Mouse (Mus musculus) kidney, adult 8-10 months (tissue): ENCODE results near the gene Sstr2.
A peak's percentile ranks its signal among the peaks of the same experiment; 100 is the strongest.
"Not testable (repeated sequence)": the region's sequence is repeated elsewhere in the genome, so short reads cannot be mapped to it uniquely, and the experiment has no call there.

Experiments used
- DNase-seq, 2 experiments: peaks; one replicate each; pipeline ENCODE4 v3.0.0; 2022

Gene Sstr2

GRCm38 (mm10) chr11:113658763-113659162 is 39.6 kb downstream of the Sstr2 start:
- DNase-seq, result no peak

GRCm38 (mm10) chr11:113660213-113660612 is 41.1 kb downstream of the Sstr2 start:
- not testable (repeated sequence) for DNase-seq

GRCm38 (mm10) chr11:113660940-113661339 is 41.8 kb downstream of the Sstr2 start:
- no peak for DNase-seq

GRCm38 (mm10) chr11:113661835-113662351 is 42.8 kb downstream of the Sstr2 start:
- no peak for DNase-seq

DNA sequence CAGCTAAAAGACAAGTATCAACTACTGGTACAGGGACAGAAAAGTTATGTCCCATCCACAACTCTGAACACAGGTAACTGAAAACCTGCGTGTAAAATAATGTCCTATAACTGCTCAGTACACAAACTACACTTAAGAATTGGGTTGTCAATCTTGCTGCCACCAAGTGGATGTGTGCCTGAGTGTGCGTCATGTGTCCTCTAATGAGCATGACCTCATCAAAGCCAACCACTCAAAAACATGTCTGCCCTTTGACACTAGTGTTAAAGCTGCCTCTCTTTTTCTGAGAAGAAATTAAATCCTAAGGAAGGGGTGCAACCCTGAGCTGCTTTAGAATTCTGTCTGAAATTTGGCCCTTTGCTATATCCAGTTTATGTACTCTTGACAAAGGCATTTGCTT is 45.1 kb downstream of the Sstr2 start:
- no peak for DNase-seq

GRCm38 (mm10) chr11:113666205-113666604 is 47.1 kb downstream of the Sstr2 start:
- no peak for DNase-seq

DNA sequence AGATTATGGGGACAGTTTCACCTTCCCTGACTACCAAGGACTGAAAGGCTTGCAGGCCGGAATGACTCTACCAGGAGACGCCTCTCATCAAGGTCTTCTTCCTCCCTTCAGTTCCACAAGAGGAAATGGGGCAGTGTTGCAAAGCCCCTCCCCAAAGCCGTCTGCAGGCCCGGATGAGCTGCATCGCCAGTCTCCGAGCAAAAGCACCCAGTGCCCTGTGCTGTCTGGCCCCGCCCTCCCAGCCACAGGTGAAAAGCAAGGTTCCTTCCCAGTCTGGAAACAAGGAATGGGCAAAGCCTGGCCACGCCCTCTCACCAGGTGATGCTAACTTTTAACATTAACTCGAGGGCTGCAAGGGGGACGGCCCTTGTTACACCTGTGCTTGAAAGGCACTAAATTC is 47.5 kb downstream of the Sstr2 start:
- DNase-seq, result peak; percentile 57 to 63

GRCm38 (mm10) chr11:113667122-113667521 is 48.0 kb downstream of the Sstr2 start:
- DNase-seq, result peak; percentile 57 to 76

DNA sequence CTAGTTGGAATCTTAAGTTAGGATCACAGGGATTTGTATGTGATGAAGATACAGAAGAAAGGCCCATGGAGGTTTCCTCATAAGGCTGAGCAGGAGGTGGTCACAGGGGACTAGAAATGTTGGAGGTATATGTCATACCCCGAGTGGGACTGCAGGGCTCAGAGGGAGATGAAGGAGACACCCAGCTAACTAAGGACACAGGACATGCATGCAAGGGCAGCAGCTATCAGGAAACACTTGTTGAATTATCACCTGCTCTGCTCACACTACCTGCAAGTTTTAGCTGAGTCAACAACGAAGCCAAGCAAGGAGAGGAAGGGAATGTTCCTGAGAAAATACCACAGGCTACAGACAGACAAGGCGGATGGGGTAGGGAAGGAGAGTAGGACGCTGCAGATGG is 48.6 kb downstream of the Sstr2 start:
- DNase-seq, result no peak

- DNase-seq, result no peak
Measured at GRCm38 (mm10) chr11:113668857-113669256, 49.7 kb downstream of the Sstr2 start.

GRCm38 (mm10) chr11:113669711-113670110 is 50.6 kb downstream of the Sstr2 start:
- DNase-seq, result no peak

GRCm38 (mm10) chr11:113673614-113674013 is 54.5 kb downstream of the Sstr2 start:
- no peak for DNase-seq

DNA sequence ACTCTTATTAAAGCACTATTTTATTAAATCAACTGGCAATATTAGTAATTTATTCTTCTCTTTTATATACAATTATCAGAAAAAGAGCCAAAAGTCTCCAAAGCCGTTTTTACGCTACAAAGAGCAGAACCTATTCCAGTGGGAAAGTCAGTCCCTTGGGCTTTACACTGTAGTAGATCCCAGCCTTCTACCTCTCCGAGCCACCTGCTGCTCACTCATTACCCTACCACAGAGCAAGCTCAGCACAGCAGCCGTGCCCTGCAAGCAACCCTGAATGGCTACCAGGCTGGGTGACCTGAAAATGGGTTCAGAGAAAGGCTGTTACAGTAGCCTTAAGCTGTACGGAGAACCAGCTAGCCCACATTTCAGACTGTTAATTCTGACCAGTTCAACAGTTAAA is 55.5 kb downstream of the Sstr2 start:
- no peak for DNase-seq
